Mouse (Mus musculus) limb, embryonic 10.5 days (tissue): ENCODE data around the gene Slc7a6os. TPM values are rescaled to one million over a fixed set of nuclear protein-coding genes. Genes with fewer than 3 reads are reported as not detected.
A peak's percentile ranks its signal among the peaks of the same experiment; 100 is the strongest.

Source experiments
- DNase-seq: peaks from one replicate; pipeline ENCODE4 v3.0.0-alpha.2; 2017; ENCODE audit warnings: low spot score
- H3K27ac ChIP-seq: fragments of 300-500 bp; sonication (generic); 2 replicates; pipeline ENCODE4 v1.5.1; 2016; ENCODE audit warnings: mild to moderate bottlenecking
- H3K27me3 ChIP-seq: fragments of 300-500 bp; sonication (generic); 2 replicates; pipeline ENCODE4 v1.6.1; 2016; ENCODE audit warnings: low read depth, mild to moderate bottlenecking; ENCODE audit not compliant: poor library complexity, severe bottlenecking
- H3K36me3 ChIP-seq: fragments of 300-500 bp; sonication (generic); 2 replicates; pipeline ENCODE4 v1.6.1; 2016; ENCODE audit warnings: mild to moderate bottlenecking, moderate library complexity
- H3K4me1 ChIP-seq: fragments of 300-500 bp; sonication (generic); 2 replicates; pipeline ENCODE4 v1.6.1; 2016
- H3K4me3 ChIP-seq: fragments of 300-500 bp; sonication (generic); 2 replicates; pipeline ENCODE4 v1.5.1; 2016; ENCODE audit warnings: mild to moderate bottlenecking, moderate library complexity
- H3K9me3 ChIP-seq: fragments of 300-500 bp; sonication (generic); replicated peaks from 2 replicates; pipeline ENCODE4 v1.6.1; 2016; ENCODE audit warnings: mild to moderate bottlenecking
- WGBS: fragments of 180-500 bp; shearing (Covaris S2); methylation state at CpG from one replicate; pipeline ENCODE4 v1.1.7; 2016; 5-methylcytosine and 5-hydroxymethylcytosine counted together
- polyA plus RNA-seq: library from polyadenylated mRNA; unstranded; fragments of >200 nt; fragmentation: Nextera tagmentation; extraction: Ambion mirVana; gene quantifications from 2 replicates; pipeline ENCODE4 v1.2.1, GENCODE M21; 2016

The Slc7a6os gene
- polyA plus RNA-seq, 1 experiment from 2014 or later: 42.0 TPM

DNA sequence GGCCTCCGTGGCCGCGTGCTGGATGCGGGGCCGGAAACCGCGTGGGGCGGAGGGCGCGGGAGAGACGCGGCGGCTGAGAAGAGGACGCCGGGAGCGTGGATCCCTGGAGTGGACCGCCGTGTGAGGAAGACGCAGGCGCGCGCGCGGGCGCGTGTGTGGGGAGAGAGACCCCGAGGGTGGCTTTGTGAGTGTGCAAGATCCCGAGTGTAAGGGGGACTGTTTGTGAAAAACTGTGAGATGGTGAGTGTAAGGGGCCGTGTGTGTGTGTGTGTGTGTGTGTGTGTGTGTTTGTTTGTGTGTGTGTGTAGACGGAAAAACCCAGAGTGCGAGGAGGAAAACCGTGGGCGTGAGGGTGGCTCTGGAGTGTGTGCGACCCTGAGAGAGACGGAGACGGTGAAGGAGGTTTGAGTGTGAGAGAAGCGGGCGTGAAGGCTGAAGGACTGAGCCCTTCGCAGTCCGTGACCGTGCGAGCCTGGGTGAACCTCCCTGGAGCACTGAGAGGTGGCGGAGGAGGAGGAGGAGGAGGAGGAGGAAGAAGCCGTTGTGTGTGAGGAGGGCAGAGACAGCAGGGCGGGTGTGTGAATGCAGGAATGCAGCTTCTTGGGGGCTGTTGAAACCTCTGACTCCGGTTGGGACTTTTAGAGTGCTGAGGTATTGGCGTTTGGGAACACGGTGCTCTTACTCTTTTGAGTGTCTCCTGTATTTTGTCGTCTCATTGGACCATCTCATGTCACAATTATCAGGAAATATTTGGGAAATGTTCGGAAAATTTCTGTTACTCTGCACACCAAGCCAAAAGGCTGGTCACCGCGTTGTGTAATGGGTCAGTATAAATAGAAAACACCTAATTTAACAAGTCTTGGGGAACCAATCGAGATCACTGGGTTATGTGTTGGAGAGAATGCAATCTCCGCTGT is 41.5 kb downstream of the Slc7a6os start:
- Histone ChIP-seq H3K27me3 (no peaks in the 10 kb centered on the region), H3K27ac (peak overlapping the region; percentile 97), H3K4me1 (peaks cover 14% of the 10 kb centered on the region), H3K36me3 (peaks cover 19% of the 10 kb centered on the region), H3K9me3 (no peaks in the 10 kb centered on the region), H3K4me3 (peak overlapping the region; percentile 85)
- whole genome bisulfite sequencing: 2% methylated on average over 54 of the region's 54 CpGs
- DNase-seq: peak; percentile 71

- no peaks in the 10 kb centered on the region for H3K27me3 ChIP-seq
- DNase-seq: peak; percentile 89
- H3K9me3 ChIP-seq: no peaks in the 10 kb centered on the region
- H3K4me3 ChIP-seq: peak within 1 kb of the TSS; percentile 85
- H3K4me1 ChIP-seq: peaks cover 14% of the 10 kb centered on the region
- H3K36me3 ChIP-seq: peaks cover 23% of the 10 kb centered on the region
- WGBS: under 1% methylated on average over 59 of the region's 59 CpGs
- peak within 1 kb of the TSS; percentile 97 for H3K27ac ChIP-seq
These were observed 42.2 kb downstream of the Slc7a6os start, which contains the start of gene Slc7a6 for GRCm38 (mm10) chr8:106168356-106169016. Gene Slc7a6, plus strand, starts transcription at chr8:106168857.

DNA sequence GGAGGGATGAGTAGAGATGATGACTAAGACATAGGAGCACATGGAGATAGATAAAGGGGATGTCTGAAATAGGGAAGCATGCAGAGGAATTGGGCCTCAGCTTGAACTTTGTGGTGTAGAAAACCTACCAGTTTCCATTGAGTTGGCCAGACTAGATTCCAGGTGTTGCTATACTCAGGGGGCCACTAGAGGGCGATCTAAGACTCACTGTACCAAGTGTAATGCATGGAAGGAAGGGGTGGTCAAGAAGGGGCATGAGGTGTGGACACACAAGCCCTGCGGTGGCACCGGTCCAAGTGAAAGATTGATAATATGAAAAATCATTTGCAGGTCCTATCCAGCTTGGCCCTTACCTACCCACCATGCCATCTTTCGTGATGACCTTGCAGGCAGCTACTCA is 45.3 kb downstream of the Slc7a6os start:
- H3K4me3 ChIP-seq: no peak overlapping the region
- no peaks in the 10 kb centered on the region for H3K9me3 ChIP-seq
- peak; percentile 79 for DNase-seq
- H3K27me3 ChIP-seq: no peaks in the 10 kb centered on the region
- peaks cover 43% of the 10 kb centered on the region for H3K36me3 ChIP-seq
- peaks cover 14% of the 10 kb centered on the region for H3K4me1 ChIP-seq
- 49% methylated on average over 4 of the region's 4 CpGs for WGBS
- H3K27ac ChIP-seq: no peak overlapping the region

DNA sequence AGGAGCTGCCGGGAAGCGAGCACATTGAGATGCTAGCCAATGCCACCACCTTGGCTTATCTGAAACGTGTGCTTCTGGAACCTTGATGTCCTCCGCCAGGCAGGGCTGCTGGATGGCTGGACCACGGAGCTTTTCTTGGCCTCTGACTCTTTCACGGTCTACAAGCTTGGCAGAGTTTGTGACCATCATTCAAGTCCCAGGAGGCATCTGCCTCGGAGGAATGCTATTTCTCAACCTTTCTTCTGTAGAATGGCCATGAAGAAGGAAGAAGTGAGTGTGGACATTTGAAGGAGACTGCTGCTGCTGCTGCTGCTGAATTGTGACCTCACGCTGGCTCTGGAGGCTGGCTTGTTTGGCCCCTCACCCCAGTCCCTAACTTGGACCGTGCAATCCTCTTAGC is 47.5 kb downstream of the Slc7a6os start:
- Histone ChIP-seq H3K4me3 (no peak overlapping the region), H3K27ac (no peak overlapping the region), H3K27me3 (no peaks in the 10 kb centered on the region), H3K36me3 (peaks cover 58% of the 10 kb centered on the region), H3K9me3 (no peaks in the 10 kb centered on the region), H3K4me1 (peaks cover 3% of the 10 kb centered on the region; the same call in 1 of the 2 replicates)
- no peak for DNase-seq
- 92% methylated on average over 9 of the region's 9 CpGs for WGBS

- no peak for DNase-seq
- Histone ChIP-seq H3K9me3 (no peaks in the 10 kb centered on the region), H3K4me3 (no peak overlapping the region), H3K36me3 (peaks cover 77% of the 10 kb centered on the region), H3K27me3 (no peaks in the 10 kb centered on the region), H3K27ac (no peak overlapping the region), H3K4me1 (no peaks in the 10 kb centered on the region)
- WGBS: 94% methylated on average over 6 of the region's 6 CpGs
These were observed 50.9 kb downstream of the Slc7a6os start for GRCm38 (mm10) chr8:106159876-106160275.

DNA sequence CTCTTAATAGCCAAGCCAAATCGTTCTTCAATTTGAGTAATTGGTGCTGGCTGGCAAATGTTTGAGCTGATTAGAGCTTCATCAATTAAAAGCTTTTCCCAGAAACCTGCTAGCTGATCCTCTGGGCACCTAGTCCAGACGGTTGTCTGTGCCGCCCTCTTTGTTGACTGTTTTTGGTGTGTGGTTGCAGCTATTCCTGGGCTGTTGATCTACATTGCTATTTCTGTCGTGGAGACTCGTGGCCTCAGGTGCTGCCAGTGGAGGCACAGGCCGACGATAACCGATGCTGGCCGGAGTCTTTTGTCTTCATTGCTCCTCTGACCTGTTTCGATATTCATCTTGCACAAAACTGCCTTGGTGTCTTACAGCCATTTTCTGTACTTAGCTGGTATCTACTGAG is 52.4 kb downstream of the Slc7a6os start:
- Histone ChIP-seq H3K4me1 (no peaks in the 10 kb centered on the region), H3K36me3 (peaks cover 73% of the 10 kb centered on the region), H3K9me3 (no peaks in the 10 kb centered on the region), H3K27me3 (no peaks in the 10 kb centered on the region), H3K27ac (no peak overlapping the region), H3K4me3 (no peak overlapping the region)
- 90% methylated on average over 10 of the region's 10 CpGs for WGBS
- no peak for DNase-seq

- no peaks in the 10 kb centered on the region for H3K27me3 ChIP-seq
- no peaks in the 10 kb centered on the region for H3K9me3 ChIP-seq
- H3K36me3 ChIP-seq: peaks cover 65% of the 10 kb centered on the region
- H3K4me1 ChIP-seq: no peaks in the 10 kb centered on the region
- H3K27ac ChIP-seq: no peak overlapping the region
- H3K4me3 ChIP-seq: no peak overlapping the region
- no peak for DNase-seq
- 98% methylated on average over 1 of the region's 1 CpGs for WGBS
These were observed 53.3 kb downstream of the Slc7a6os start for GRCm38 (mm10) chr8:106157419-106157818.

DNA sequence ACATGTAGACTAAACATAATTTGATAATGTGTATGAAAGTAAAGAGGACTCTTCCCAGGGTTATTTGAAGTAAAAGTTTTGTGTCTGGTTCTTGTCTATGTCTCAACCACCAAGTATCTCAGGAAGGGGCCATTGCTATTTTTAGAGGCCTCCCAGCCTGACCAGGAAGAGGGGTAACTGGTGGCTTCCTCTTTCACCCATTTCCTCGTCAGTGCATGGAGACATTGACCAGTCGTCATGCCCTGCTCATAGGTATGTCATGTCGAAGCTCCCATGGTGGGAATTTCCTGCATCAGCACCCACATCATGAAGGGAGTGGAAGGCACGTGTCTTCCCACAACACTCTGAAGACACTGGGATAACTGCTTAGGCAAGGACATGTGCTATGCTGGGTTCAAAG is 57.9 kb downstream of the Slc7a6os start:
- no peak for DNase-seq
- H3K36me3 ChIP-seq: peaks cover 27% of the 10 kb centered on the region
- no peak overlapping the region for H3K4me3 ChIP-seq
- no peaks in the 10 kb centered on the region for H3K27me3 ChIP-seq
- H3K27ac ChIP-seq: no peak overlapping the region
- WGBS: 85% methylated on average over 4 of the region's 4 CpGs
- H3K4me1 ChIP-seq: peaks cover 14% of the 10 kb centered on the region
- H3K9me3 ChIP-seq: no peaks in the 10 kb centered on the region

- WGBS: 86% methylated on average over 9 of the region's 9 CpGs
- no peaks in the 10 kb centered on the region for H3K9me3 ChIP-seq
- peaks cover 18% of the 10 kb centered on the region for H3K36me3 ChIP-seq
- H3K4me3 ChIP-seq: peak overlapping the region; percentile 75
- no peak overlapping the region for H3K27ac ChIP-seq
- no peak for DNase-seq
- H3K27me3 ChIP-seq: no peaks in the 10 kb centered on the region
- H3K4me1 ChIP-seq: peaks cover 14% of the 10 kb centered on the region
These were observed 59.7 kb downstream of the Slc7a6os start for GRCm38 (mm10) chr8:106151041-106151440.

Other genes with a start within 250 kb of the Slc7a6os start
- gene Slc12a4, start 244.8 kb downstream of the Slc7a6os start, polyA plus RNA-seq: 31.9 and 37.7 TPM in 2 replicates
- not detected in 2 replicates for gene Dpep3, start 231.5 kb downstream of the Slc7a6os start, polyA plus RNA-seq
- gene Dus2, start 219.6 kb downstream of the Slc7a6os start, polyA plus RNA-seq: 23.3 and 23.7 TPM in 2 replicates
- gene Dpep2nb, start 205.0 kb downstream of the Slc7a6os start, polyA plus RNA-seq: 0.21 TPM in 1 of 2 replicates, not detected in the other
- gene Ddx28, start 199.1 kb downstream of the Slc7a6os start, polyA plus RNA-seq: 22.8 and 23.2 TPM in 2 replicates
- gene Nfatc3, start 152.1 kb downstream of the Slc7a6os start, polyA plus RNA-seq: 7.9 TPM in 2 replicates
- gene Esrp2, start 74.0 kb downstream of the Slc7a6os start, polyA plus RNA-seq: 5.6 and 7.3 TPM in 2 replicates
- 10.8 and 13.4 TPM in 2 replicates for gene Pla2g15, start 60.5 kb downstream of the Slc7a6os start, polyA plus RNA-seq
- 85.3 and 94.5 TPM in 2 replicates for gene Slc7a6, start 42.1 kb downstream of the Slc7a6os start, polyA plus RNA-seq
- gene Prmt7, start within 50 bp of the Slc7a6os start, polyA plus RNA-seq: 76.4 and 88.2 TPM in 2 replicates
- 0.68 and 1.4 TPM in 2 replicates for gene Smpd3, start 127.1 kb upstream of the Slc7a6os start, polyA plus RNA-seq
- gene Zfp90, start 204.4 kb upstream of the Slc7a6os start, polyA plus RNA-seq: 21.6 and 28.7 TPM in 2 replicates